Mouse (Mus musculus) urinary bladder, postnatal 10 days (tissue): ENCODE data around the gene Zfp781.
"Not testable (repeated sequence)": the region's sequence is repeated elsewhere in the genome, so short reads cannot be mapped to it uniquely, and the experiment has no call there.

ENCODE experiments used
- DNase-seq: peaks from one replicate; pipeline ENCODE4 v3.0.0; 2022; ENCODE audit warnings: low spot score

Zfp781 gene

GRCm38 (mm10) chr10:81929842-81930743, at the start of gene Zfp781:
Gene Zfp781 (minus strand): TSS chr10:81930480.
- DNase-seq, result not testable (repeated sequence)

GRCm38 (mm10) chr10:81978365-81979003, 48.2 kb upstream of the Zfp781 start:
- DNase-seq, result not testable (repeated sequence)

GRCm38 (mm10) chr10:81930744-81931118, 451 bp upstream of the Zfp781 start:
- DNase-seq, result not testable (repeated sequence)

- not testable (repeated sequence) for DNase-seq
These were observed 66.6 kb downstream of the Zfp781 start, which contains the start of gene Gm32687 for GRCm38 (mm10) chr10:81863409-81864407. Gene Gm32687 (plus strand): TSS chr10:81863934.
